Mouse (Mus musculus): ENCODE data around the gene Tanc1.

Gene Tanc1

DNA sequence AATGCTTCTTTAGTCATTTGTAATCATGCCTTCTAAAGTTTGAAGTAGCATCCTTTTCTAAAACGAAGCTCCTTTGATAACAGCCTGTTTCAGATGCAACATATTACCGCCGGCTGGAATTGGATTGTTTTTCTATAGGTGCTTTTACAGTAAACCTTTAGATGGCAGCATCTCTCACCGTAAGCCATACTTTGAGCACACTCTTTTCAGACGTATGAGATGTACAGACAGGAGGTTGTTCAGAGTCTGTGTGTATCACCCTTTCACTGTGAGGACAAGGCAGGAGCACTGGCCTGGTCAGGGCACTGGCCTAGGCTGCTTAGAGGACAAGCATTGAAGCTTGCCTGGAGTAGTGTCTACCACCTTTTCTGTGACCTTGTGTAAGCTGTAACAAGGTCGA is 145.2 kb downstream of the Tanc1 start:
- DNase-seq (ENCODE audit: low spot score in 2 of 2), result no peak

DNA sequence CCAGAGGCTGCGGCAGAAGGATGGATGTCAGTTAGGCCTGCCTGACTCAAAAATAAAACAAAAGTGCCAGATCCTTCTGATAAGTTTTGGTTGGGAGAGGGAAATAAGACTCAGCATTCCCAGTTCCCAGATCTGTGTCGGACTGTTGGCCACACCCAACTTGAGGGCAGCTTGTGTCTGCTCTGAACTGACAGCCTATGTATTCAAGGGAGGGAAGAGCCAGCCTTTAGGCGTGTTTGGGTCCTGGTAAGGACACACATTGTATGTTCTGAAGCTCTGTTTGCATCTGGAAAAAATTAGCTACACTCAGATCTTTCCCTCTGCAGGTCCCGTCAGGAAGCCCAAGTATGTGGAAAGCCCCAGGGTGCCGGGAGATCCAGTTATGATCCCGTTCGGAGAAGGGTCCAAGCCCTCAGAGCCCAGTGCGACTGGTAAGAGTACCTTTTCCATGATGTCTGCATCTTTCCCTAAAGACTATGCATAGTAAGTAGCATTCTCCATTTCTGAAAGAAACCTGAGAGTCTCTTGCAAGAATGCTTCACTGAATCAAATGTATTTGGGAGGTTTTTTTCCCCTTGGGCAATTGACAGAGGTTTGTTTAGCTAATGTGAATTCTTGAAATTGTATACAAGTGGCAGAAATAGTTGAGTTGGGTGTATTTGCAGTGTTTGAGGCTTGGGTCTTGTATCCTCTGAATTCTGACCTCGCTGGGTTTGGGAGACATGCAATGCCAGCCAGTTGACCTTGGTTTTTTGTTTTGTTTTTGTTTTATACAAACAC is 146.5 kb downstream of the Tanc1 start:
- no peak for DNase-seq (ENCODE audit: low spot score in 2 of 2)

DNA sequence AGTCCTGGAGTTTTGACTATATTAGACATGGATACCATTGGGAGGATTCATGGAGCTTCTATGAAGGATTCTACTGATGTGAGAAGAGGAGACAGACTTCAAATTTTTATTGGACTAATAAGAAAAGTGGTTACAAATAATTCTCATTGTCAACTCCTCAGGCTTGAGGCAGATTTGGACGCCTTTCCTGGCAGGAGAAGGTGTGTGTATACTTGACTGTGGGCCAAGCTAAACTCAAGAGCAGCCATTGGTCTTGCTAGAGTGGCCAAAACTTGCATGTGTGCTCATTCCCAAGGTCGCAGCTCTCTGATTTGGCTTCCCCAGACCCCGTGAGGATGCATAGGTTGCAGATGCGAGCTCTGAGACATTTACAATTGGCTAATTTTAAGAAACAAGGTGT is 148.9 kb downstream of the Tanc1 start:
- no peak for DNase-seq (ENCODE audit: low spot score in 2 of 2)

DNA sequence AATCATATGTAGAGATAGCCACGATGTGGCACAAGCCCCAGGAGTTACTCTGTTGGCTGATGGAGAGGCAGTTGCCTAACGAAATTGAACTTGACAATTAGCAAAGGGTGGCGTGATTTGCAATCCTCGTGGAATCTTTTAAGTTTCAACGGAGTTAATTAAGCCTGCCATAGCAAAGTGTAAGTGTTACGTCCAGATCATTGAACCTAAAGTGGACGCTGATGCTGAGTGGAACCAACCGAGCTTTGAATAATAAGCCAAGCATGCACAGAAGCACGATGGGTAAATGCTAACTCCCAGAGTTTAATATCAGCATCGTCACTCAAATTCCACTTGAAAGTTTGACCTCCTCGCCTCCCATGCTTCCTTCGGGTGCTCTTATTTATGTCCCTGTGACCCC is 149.3 kb downstream of the Tanc1 start:
- DNase-seq (ENCODE audit: low spot score in 2 of 2), result no peak

DNA sequence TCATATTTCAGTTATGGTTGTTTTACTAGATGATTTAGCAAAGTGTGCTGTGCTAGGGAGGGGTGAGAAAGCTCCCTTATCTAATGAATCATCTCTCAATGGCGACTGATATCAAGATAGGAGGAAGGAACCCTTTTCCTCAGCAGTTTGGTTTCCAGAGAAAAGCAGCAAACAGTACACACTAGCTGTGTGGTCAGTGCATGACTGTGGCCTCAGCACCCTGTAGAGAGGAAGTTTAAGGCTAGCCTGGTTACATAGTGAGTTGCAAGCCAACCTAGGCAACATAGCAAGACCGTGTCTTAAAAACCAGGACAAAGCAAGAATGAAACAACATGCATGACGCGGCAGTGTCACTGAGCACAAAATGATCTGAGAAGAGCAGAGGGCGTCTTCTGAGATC is 150.4 kb downstream of the Tanc1 start:
- DNase-seq (ENCODE audit: low spot score in 2 of 2), result no peak

DNA sequence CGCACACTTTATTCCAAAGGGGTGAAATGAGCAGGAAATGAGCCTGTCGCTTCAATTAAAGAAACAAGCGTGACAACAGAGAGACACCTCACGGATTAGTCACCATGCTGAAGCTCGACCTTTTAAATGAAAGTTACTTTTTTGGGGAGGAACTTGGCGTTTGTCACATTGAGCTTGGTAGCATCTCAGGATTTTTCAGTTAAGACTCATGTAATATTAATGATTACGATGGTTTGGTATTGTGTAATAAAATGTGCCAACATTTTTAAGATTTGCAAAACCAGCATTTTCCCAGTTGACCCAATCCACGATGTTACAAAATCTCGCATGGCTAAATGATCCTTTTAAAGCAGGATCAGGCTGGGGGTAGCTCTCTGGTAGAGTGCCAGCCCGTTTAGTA is 153.8 kb downstream of the Tanc1 start:
- no peak for DNase-seq (ENCODE audit: low spot score in 2 of 2)

DNA sequence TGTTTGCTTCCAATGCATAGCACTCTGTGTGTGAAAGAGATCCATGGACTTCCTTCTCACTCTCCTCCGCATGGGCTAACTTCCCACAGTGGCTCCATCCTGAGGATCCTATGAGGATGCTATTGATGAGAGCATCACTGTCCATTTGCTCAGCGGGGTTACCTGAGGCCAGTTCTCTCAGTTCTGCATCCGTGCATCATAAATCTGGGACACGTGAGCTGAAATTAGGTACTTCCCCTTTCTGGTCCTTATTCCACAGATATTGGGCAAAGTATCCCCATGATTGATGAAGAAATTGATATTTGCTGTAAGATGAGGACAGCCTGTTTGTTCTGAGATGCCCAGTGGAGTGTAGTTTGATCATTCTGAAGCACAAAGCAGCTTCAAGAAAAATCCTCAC is 156.1 kb downstream of the Tanc1 start:
- DNase-seq (ENCODE audit: low spot score in 2 of 2), result no peak

DNA sequence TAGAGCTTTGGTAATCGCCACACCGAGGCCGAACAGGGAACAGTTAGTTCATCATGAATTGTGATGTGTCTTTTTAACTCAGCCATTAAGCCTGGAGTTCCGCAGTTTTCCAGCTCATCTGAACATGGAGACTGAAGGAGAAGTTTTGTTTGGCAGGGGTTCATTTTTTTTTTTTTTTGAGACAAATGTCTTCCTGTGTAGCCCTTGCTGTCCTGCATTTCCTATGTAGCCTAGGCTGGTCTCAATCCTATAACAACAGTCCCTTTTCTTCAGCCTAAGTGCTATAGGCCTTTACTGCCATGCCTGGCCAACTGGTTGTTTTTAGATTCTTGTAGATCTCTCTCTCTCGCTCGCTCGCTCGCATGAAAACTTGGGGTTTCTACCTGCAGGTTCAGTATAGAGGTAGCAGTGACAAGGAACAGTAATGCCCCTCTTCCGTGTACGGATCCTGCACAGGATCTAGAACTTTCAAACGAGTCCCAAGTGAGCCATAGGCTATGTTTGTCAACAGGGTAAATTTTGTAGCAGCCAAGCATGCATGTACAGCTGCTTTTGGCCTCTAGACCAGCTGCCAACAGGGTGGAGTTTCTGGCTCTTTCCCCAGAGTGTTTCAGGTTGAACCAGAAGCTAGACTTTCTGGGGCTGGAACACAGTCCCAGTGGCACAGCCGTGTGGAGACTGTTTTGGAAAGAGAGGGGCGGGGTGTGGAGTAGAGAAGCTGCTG is 157.0 kb downstream of the Tanc1 start:
- DNase-seq (ENCODE audit: low spot score in 2 of 2), result no peak

DNA sequence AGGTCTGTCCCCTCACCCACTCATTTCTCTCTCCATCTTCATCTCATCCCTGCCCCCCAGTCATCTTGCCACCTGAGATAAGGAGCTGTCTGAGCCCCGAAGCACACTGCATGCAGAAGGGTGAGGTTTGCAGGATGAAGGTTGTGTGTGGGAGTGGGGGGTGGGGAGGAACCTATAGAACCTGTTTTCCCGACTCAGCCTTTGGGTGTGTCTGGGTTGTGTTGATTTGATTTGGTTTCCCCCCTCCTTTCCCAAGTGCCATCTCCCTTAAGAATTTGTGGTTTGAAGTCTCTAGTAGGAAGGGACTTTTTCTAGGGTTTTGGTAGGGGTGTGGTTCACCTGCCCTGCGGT is 157.5 kb downstream of the Tanc1 start:
- no peak for DNase-seq (ENCODE audit: low spot score in 2 of 2)

DNA sequence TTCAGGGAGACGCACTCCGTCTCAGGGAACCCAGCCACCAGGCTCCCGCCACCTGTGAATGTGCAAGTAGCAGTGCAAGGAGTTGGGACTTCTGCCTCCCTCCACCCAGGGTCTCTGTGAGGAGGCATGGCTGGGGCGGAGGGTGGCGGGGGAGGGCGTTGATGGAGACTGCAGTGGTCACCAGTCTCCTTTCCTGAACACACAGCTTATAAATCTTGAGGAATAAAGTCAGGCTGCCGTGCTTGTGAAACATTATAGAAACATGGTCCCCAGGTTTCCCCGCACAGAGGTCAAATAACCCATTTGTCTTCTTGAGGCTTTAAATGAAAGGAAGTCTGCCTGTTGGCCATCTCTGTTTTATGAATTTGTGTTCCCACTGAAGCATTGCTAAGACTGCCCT is 159.9 kb downstream of the Tanc1 start:
- no peak for DNase-seq (ENCODE audit: low spot score in 2 of 2)

DNA sequence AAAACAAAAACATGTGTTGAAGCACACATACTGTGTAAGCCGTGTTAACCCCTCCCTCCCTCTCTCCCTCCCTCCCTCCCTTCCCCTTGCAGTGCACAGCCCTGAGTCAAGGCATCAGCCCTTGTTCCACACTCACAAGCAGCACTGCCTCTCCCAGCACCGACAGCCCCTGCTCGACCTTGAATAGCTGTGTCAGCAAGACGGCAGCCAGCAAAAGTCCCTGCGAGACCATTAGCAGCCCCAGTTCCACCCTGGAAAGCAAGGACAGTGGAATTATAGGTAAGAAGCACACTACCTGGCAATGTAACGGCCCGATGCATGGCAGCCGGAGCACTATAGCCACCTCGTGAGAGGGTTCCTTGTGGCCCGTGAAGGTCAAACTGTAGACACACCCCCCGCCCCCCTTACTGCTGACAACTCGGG is 160.4 kb downstream of the Tanc1 start:
- DNase-seq (ENCODE audit: low spot score in 2 of 2), result no peak

DNA sequence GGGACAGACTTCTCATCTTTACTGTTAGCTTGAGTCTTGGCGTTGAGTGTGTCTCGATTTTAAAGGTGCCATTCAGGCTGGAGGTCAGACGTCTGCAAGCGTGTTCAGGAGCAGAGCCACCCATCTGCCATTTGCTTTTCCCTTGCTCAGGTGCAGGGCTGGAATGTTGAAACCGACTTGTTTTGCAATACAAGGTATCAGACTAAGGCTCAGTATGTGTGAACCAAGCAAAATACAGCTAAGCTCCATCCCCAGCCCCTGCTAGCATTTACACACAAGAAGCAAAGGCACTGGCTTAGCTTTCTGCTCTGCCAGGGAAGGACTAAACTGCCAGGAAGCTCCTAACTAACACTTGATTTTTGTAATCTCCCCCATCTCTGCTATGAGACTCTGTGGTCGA is 162.5 kb downstream of the Tanc1 start:
- no peak for DNase-seq (ENCODE audit: low spot score in 2 of 2)

DNA sequence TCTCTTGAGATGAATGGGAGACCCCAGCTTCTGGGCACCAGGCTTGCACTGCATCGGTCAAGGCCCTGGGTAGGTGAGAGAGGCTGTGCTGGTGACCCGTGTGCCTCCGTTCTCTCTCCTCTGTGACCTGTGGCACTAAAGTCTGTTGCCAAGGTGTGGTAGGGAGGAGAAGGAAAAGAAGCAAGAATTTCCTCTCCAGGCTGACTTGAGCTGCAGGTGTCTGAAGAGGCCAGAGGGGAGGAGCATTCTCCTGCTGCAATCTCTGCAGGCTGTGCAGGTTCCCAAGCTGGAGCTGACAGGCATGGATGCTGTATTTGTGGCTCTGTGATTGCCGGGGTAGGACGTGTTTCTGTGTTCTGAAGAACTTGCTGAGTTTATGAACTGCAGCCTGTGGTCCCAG is 163.3 kb downstream of the Tanc1 start:
- DNase-seq (ENCODE audit: low spot score in 2 of 2), result no peak

DNA sequence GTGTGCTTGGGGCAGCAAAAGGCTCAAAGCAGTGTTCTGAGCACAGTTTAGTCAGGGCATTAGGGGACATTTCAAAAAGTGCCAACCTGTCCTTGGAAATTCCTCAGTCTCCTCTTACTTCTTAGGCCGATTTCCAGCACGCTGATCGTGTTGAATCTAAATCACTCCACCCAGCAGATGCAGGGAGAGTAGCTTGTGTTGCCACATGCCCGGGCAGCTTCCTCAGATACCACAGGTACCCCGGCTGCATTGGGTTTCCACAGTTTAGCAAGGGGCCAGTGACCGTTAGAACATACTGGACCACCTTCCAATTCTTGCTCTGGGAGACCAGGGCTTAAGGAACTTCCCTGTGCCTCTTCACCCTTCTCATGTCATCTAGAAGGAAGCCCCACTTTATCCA is 164.0 kb downstream of the Tanc1 start:
- DNase-seq (ENCODE audit: low spot score in 2 of 2), result no peak

DNA sequence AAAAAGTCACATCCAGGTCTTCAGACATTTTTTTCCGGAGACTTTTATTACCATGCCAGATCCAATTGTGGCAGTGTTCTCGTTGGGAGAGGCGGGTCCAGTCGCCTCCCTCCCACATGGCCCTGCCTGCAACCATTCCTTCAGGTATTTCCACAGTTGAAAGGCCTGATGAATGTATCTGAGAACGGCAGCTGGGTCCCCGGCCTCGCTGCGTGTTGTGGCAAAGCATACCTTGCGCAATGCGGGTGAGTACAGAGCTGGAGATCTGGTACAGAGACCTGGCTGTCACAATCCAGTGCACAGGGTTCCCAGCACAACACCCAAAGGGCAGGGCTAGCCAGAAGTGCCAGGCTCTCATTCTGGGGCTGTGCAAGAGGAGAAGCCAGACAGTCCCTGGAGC is 167.5 kb downstream of the Tanc1 start:
- DNase-seq (ENCODE audit: low spot score in 2 of 2), result no peak

DNA sequence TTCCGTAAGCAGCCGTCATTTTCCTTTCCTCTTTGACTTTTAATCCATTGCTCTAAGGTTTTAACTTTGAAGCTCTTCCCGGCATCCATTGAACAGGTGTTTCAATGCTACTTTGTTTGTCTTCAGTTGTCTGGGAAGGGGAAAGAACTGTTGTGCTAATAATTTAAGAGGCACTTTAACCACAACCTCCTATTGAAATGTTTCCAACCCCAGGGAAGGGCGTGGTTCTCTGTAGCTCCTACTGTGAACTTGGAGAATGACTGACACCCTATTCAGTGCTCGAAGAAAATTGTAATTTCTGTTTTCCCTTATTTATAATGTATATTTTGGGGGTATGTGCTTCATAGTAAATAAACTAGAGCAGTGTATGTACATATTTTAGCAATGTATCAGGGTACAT is 168.4 kb downstream of the Tanc1 start:
- no peak for DNase-seq (ENCODE audit: low spot score in 2 of 2)

DNA sequence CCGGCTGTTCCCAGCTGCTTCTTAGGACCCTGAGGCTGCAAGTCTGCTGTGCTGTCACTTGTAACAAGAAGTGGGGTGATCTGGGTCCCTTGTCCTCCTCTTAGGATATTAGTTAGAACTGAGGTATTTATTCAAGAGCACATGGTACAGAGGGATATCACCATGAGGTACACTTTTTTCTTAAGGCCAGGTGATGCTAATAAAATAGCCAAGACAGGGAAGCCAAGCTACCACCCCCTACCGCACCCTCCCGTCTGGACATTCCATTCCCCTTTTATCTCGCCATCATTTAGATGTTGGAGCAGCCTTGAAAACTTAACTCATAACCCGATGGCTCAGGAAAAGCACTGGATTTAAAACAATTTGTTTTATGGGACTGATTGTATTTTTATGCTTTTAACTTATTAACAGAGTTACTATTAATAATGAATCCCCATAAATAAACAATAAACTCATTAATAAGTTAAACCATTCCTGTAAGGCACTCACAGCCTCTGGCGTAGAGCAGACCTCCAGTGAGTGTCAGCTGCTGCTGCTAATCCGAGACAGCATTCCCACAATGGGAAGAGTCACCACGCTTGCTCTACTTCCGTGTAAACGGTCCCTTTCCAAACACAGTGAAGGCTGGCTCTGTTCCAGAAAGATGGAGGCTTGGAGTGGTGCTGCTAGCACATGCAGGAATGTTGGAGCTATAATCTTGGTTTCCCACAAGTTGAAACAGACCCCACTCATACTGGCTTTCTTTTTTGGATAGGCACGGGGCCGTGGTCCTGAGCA is 171.4 kb downstream of the Tanc1 start:
- no peak for DNase-seq (ENCODE audit: low spot score in 2 of 2)

DNA sequence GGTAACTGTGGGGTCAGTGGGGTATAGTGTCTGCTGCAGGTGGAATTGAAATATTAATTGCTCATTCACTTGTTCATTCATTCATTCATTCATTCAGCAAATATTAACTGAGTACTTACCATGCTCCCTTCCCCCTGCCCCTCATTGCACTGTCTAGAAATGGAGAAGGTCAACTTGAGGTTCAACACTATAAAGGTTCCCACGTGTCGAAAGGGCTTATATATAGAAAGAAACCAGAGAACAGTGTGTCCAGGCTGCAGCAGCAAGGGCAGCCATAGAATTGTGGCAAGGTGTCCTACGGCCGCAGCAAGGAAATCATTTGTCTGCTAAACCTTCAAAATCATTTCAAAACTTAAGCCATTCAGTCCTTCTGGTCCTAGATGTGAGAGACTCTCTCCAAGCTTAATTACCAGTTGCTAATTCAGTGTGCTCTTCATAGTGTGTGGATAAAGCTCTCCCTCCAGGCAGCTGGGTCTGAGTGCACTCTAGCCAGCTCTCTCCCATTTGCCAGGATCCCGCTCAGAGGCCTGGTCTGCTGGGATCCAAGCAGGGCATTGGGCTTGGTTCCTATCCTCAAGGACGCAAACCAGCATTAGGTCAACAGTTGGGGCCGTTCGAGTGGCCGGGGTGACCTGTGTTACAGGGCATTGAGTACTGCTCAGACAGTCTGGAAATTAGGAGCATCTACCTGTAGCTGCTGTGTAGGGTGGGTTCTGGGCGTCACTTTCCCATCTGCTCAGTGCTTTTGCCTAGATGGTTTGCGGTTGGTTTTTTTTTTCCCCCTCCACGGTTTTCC is 172.2 kb downstream of the Tanc1 start:
- no peak for DNase-seq (ENCODE audit: low spot score in 2 of 2)

DNA sequence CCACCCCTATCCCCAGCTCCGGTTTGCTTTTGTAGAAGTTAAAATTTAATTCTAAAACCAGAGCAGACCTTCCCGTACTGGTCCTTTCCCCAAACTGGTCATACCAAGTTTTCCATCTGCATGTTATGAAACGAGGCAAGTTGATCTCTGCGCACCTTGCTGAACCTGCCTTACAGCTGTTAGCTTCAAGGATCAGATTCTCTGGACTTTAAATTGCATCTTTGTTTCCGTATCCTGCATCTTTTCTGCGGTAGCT is 172.7 kb downstream of the Tanc1 start:
- DNase-seq (ENCODE audit: low spot score in 2 of 2), result no peak

DNA sequence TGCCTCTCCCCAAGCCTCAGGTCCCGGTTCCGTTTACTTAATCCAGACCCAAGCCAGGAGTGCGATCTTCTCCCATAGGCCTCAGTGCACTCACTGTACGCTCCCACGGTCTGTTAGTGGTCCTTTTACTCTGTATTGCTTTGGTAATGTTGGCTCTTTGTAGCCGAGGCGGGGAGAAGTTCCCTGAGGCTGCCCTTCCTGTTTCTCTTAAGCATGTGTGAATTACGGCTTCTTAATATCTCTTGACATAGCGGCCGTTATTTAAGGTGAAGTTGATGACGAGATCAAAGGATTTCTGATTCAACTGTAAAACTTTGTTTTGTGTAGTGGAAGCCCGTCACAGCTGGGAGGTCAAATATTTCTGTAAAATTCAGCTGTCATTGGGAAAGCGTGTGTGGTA is 173.8 kb downstream of the Tanc1 start:
- no peak for DNase-seq (ENCODE audit: low spot score in 2 of 2)

DNA sequence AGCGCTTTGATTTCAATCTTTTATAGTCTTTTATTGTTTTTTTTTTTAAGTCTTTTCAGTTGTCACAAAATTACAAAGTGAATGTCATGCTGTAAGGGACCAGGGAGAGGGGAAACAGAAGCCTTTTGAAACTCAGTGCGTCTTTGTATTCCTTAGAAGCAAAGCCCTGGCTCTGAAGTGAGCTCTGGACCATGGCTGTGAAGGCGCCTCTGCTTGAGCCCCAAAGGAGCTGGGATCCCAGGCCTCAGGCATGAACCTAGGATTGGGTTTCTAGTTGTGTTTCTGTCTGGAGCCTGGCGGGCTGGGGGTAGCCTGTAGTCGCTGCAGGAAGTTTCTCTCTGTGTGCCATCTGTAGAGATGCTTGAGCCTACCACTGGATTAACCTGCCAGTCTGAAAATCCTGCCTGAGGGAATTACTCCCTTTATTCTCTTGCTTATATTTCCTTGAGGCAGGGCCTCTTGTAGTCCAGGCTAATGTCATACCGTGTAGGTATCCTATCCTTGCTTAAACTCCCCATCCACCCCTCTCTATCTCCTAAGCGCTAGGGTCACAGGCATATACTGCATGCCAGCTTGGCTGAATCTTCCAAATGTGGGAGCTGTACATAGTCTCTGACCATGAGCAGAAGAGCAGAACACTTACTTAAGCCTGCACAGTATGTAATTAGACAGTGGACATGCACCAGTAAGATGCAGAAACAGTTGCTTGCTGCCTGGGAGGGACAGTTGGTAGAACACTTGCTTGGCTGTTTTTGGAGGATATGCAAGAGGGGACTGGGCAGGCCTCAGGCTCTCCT is 177.1 kb downstream of the Tanc1 start:
- DNase-seq (ENCODE audit: low spot score in 2 of 2), result no peak

DNA sequence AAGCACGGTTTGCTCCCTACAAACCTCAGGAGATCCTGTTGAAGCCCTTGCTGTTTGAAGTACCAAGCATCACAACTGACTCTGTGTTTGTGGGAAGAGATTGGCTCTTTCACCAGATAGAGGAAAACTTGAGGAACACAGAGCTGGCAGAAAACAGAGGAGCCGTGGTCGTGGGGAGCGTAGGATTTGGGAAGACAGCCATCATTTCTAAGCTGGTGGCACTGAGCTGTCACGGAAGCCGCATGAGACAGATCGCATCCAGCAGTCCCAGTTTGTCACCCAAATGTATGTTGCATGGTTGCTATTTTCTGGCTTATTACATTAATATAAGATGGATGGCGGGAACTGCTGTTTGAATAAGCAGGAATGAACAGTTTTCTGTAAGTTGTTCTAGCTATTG is 179.8 kb downstream of the Tanc1 start:
- no peak for DNase-seq (ENCODE audit: low spot score in 2 of 2)

Data from cerebellum, postnatal 4 days (tissue).